Mouse (Mus musculus) olfactory bulb, adult 2 months (tissue): ENCODE data around the gene Tmem167. TPM values are rescaled to one million over a fixed set of nuclear protein-coding genes. Genes with fewer than 3 reads are reported as not detected.
"Not testable (repeated sequence)": the region's sequence is repeated elsewhere in the genome, so short reads cannot be mapped to it uniquely, and the experiment has no call there.

Experiments used
- H3K27ac ChIP-seq: fragments of 200-500 bp; 2 replicates; pipeline ENCODE4 v1.5.1; 2012; ENCODE audit warnings: low read depth, low read length; ENCODE audit not compliant: insufficient read depth
- H3K4me1 ChIP-seq: fragments of 200-500 bp; 2 replicates; pipeline ENCODE4 v1.6.1; 2012; ENCODE audit warnings: low read length; ENCODE audit not compliant: control insufficient read depth, insufficient read depth
- H3K4me3 ChIP-seq: fragments of 200-500 bp; 2 replicates; pipeline ENCODE4 v1.5.1; 2012; ENCODE audit warnings: mild to moderate bottlenecking, low read depth, low read length, moderate library complexity; ENCODE audit not compliant: insufficient read depth
- CTCF ChIP-seq: fragments of 200-500 bp; IDR thresholded peaks from 2 replicates; pipeline ENCODE4 v1.5.1; 2012; ENCODE audit warnings: low read depth, mild to moderate bottlenecking, low read length, moderate library complexity; ENCODE audit not compliant: insufficient read depth
- POLR2A ChIP-seq: fragments of 200-500 bp; IDR thresholded peaks from 2 replicates; pipeline ENCODE4 v1.6.1; 2012; ENCODE audit warnings: mild to moderate bottlenecking, low read depth, low read length, moderate library complexity; ENCODE audit not compliant: insufficient read depth
- WGBS: fragments of 180-500 bp; shearing (Covaris S2); methylation state at CpG from one replicate; pipeline ENCODE4 v1.1.7; 2018; 5-methylcytosine and 5-hydroxymethylcytosine counted together
- polyA plus RNA-seq: library from polyadenylated mRNA; stranded (reverse); fragments of >200 nt; gene quantifications from 2 replicates; pipeline ENCODE4 v1.2.4, GENCODE M21; 2012; ENCODE audit warnings: low replicate concordance; ENCODE audit not compliant: missing spikeins, insufficient read depth, insufficient read length

Gene Tmem167
- polyA plus RNA-seq: not detected in 2 replicates

- peak within 1 kb of the TSS; percentile 59 for H3K27ac ChIP-seq
- WGBS: under 1% methylated on average over 41 of the region's 41 CpGs
- TF ChIP-seq CTCF: no peak
- TF ChIP-seq POLR2A: peak; percentile 60
- peak within 1 kb of the TSS; percentile 80 for H3K4me3 ChIP-seq
- H3K4me1 ChIP-seq: no peaks in the 10 kb centered on the region
Measured at GRCm38 (mm10) chr13:90088962-90089824, at the start of gene Tmem167, which contains the start of gene Xrcc4. Gene Tmem167 (plus strand): TSS chr13:90089123. Gene Xrcc4 (minus strand): TSS chr13:90089608.

DNA sequence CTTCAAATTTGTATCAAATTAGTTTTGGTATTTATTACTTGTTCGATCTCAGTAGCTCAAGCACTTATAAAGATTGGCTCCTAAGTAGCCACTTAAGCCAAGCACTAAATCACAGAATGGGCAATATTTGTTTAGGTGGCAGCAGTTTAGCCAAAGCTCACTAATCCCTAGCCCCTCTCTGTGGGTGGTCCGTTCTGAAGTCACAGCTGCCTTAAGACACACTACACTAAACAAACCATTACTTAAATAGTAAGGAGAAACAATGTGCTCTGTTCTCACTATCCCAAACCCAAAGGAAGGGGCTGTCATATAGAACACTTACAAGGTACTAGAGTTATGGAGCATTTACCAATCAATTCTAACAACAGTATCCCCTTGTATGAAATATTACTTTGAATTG is 49.3 kb upstream of the Tmem167 start:
- Histone ChIP-seq H3K4me3 (no peak overlapping the region), H3K4me1 (no peaks in the 10 kb centered on the region), H3K27ac (no peak overlapping the region)
- 57% methylated on average over 2 of the region's 2 CpGs for WGBS
- no peak for TF ChIP-seq POLR2A
- TF ChIP-seq CTCF: no peak

- H3K27ac ChIP-seq: no peak overlapping the region
- no peak for TF ChIP-seq CTCF
- no peak for TF ChIP-seq POLR2A
- WGBS: 87% methylated on average over 6 of the region's 6 CpGs
- no peaks in the 10 kb centered on the region for H3K4me1 ChIP-seq
- no peak overlapping the region for H3K4me3 ChIP-seq
Measured at GRCm38 (mm10) chr13:90051735-90052134, 37.2 kb upstream of the Tmem167 start.

GRCm38 (mm10) chr13:90052408-90052807 is 36.5 kb upstream of the Tmem167 start:
- H3K27ac ChIP-seq: no peak overlapping the region
- no peaks in the 10 kb centered on the region for H3K4me1 ChIP-seq
- H3K4me3 ChIP-seq: no peak overlapping the region
- TF ChIP-seq CTCF (no peak), POLR2A (no peak)
- 90% methylated on average over 3 of the region's 3 CpGs for WGBS

DNA sequence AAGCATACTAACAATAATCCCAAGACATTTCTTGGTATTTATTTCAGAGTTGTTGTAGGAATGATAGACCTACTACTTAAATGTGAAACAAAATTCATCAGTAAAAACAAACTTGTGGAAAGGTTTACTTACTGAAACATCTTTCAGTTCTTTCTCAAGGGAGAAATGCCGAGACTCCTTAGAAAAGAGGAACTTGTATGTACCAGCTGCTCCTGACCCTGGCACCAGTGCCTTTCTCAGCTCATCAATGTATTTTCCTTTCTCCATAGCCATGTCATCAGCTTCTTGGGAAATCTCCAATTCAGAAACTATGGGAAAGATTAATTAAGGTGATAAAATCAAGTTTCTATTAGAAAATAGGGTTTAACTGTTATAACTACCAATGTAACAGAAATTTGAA is 27.0 kb upstream of the Tmem167 start:
- H3K27ac ChIP-seq: no peak overlapping the region
- WGBS: 84% methylated on average over 1 of the region's 1 CpGs
- no peak overlapping the region for H3K4me3 ChIP-seq
- H3K4me1 ChIP-seq: no peaks in the 10 kb centered on the region
- TF ChIP-seq POLR2A (no peak), CTCF (no peak)

DNA sequence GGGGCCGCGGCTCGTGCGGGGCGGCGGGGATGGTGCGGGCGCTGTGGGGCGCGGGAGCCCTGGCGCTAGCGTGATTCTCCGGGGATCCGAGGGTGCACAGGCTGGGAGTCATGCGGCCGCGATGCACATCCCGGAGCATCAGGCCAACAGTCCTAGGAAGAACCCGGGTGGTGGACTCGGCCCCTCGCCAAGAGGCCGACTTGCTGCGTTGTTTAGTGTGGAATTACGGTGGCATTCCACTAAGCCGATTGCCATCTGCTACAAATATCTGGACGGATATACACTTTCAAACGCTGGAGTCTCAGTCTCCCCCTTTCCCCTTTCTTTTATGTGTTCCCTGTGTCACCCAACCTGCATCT is 881 bp downstream of the Tmem167 start:
- Histone ChIP-seq H3K4me1 (no peaks in the 10 kb centered on the region), H3K27ac (no peak overlapping the region), H3K4me3 (peak overlapping the region; percentile 80)
- WGBS: under 1% methylated on average over 27 of the region's 27 CpGs
- no peak for TF ChIP-seq CTCF
- TF ChIP-seq POLR2A: no peak

- TF ChIP-seq POLR2A (no peak), CTCF (no peak)
- Histone ChIP-seq H3K4me3 (no peak overlapping the region), H3K27ac (no peak overlapping the region), H3K4me1 (no peaks in the 10 kb centered on the region)
Measured at GRCm38 (mm10) chr13:90101514-90101913, 12.6 kb downstream of the Tmem167 start.

GRCm38 (mm10) chr13:90106139-90106538 is 17.2 kb downstream of the Tmem167 start:
- 71% methylated on average over 7 of the region's 7 CpGs for WGBS
- TF ChIP-seq POLR2A: no peak
- no peak for TF ChIP-seq CTCF
- Histone ChIP-seq H3K4me1 (no peaks in the 10 kb centered on the region), H3K27ac (no peak overlapping the region), H3K4me3 (no peak overlapping the region)

DNA sequence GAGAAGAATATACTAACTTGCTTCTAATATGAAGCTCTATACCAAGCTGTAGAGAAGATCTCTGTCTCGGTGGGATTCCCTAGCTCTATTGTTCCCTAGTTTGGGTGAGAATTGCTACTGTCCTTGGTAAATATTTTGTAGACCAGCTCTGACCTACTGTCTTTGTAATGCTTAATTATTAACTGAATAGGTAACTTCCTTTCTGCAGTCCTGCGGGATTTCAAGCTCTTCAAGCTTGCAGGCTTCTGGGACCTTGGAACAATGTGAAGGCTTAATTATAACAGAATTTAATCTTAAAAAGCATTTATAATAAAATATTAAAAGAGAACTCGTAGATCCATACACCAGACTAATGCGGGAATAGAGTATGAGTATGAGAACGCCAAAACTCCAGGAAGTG is 19.8 kb downstream of the Tmem167 start:
- H3K4me1 ChIP-seq, H3K27ac ChIP-seq, H3K4me3 ChIP-seq: not testable (repeated sequence)
- WGBS: 95% methylated on average over 5 of the region's 5 CpGs

- WGBS: 47% methylated on average over 1 of the region's 1 CpGs
- Histone ChIP-seq H3K4me3 (no peak overlapping the region), H3K4me1 (no peaks in the 10 kb centered on the region), H3K27ac (no peak overlapping the region)
- TF ChIP-seq CTCF: no peak
- no peak for TF ChIP-seq POLR2A
Measured at GRCm38 (mm10) chr13:90111681-90112080, 22.8 kb downstream of the Tmem167 start.
